Mouse (Mus musculus) lung, adult 10 weeks (tissue): ENCODE data around the gene CN725425. TPM values are rescaled to one million over a fixed set of nuclear protein-coding genes. Genes with fewer than 3 reads are reported as not detected.

ENCODE experiments used
- polyA plus RNA-seq: library from polyadenylated mRNA; stranded (reverse); fragments of 350-450 nt; fragmentation: Illumina TruSeq; extraction: RNeasy Lipid Tissue Mini Kit (QIAGEN cat#74804); gene quantifications from one replicate; pipeline ENCODE4 v1.2.3, GENCODE M21; 2014; ENCODE audit warnings: low read depth, low replicate concordance; ENCODE audit not compliant: insufficient read depth

Gene CN725425
- polyA plus RNA-seq = not detected

DNA sequence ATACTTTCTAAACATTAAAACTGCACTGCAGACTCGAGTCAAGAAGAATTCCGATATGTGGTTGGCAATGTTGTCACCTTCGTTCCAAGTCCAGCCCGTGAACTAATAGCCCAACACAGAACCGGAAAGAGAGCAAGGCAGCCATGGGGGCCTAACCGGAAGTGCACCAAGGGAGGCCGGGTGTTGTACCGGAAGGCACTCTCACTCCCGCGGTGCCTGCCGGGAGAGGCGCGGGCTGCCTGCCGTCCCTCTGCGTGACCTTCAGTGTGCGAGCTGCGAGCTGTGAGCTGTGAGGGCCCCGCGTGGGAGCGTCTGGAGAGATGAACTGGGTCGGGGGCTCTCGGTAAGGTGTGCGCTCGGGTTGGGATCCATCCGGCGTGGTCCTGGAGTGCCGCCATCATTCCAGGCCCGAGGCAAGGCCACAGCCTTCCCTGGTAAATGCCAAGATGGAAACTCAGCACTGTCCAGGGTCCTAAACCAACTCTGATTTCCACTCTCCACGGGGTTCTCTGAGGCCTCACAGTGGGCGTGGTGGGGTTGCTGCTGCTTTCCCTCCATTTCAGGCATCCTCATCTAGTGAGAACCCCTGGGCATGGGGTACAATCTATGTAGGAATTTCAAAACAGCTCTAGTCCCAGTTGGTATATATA, at the start of gene CN725425:
TSS of gene CN725425 (plus strand) at position 239 of the 650 bp plus-strand sequence.

DNA sequence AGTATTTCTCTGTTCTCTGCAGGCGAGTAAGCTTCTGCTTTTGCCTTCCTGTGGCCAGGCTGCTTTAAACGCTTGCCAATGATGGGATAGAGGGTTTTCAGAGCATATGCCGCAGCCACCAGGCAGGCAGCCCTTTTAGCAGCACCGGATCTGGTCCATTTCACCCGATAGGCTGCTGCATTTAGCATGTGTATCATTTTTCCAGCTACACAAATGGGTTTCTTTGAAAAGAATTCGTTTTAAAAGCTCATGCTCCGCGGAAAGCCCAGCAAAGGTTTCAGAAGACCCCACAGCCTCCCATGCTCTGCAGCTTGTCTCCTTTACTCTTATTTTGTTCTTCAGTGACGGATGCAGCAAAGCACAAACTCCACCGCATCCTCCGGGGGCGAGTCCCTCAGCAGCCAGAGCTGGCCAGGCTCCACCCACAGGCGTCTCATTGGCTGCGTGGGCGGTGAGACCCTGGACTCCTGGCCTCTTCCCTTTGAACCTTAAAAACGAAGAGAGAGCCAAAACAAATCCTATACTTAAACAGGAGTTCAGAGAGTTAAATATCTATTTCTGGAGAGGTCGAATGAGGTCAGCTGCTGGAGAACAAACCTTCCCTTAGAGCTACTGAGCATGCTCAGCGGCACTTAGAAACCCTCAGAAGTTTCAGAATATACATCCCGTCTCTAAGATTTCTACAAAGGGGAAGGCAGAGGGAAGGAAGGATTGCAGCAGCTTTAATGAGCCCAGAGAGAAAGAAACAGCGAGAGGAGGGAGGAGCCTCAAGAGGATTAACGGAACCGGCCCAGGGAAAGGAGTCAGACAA, 7.7 kb upstream of the CN725425 start, which contains the start of gene Abcd2:
TSS of gene Abcd2 (minus strand) at position 388 of the 811 bp plus-strand sequence.

Other genes with a start within 250 kb of the CN725425 start
- 7.2 TPM for gene Kif21a, start 149.5 kb upstream of the CN725425 start, polyA plus RNA-seq
- gene Abcd2, start 7.7 kb upstream of the CN725425 start, polyA plus RNA-seq = 9.2 TPM